Mouse (Mus musculus): Measurements from ENCODE around the gene Rtp4. TPM values are rescaled to one million over a fixed set of nuclear protein-coding genes. Genes with fewer than 3 reads are reported as not detected.

Gene Rtp4
- polyA plus RNA-seq, 2 experiments, result 3.4 to 3.9 TPM

GRCm38 (mm10) chr16:23501288-23501687 is 18.8 kb upstream of the Rtp4 start:
- peak overlapping the region; percentile 57 for H3K27ac ChIP-seq
- no peaks in the 10 kb centered on the region for H3K27me3 ChIP-seq (ENCODE audit: control insufficient read depth, insufficient read depth, low read length)
- H3K4me2 ChIP-seq (ENCODE audit: low read depth), result peak overlapping the region; percentile 31
- no peak overlapping the region for H3K9ac ChIP-seq (replicated peaks)
- ATAC-seq (ENCODE audit: insufficient read depth) (peak; percentile 27; the same call in 1 of the 2 replicates), DNase-seq (ENCODE audit: low read depth in 3 of 3, low spot score in 3 of 3) (no peak)
- H3K4me1 ChIP-seq (replicated peaks; ENCODE audit: control insufficient read depth in 2 of 2, insufficient read depth in 2 of 2, low read length in 1 of 2), result peaks cover 35 to 56% of the 10 kb centered on the region in 2 experiments
- H3K4me3 ChIP-seq (ENCODE audit: insufficient read depth in 1 of 2, low read depth in 2 of 2, low read length in 2 of 2), result no peak overlapping the region
- H3K9me3 ChIP-seq (ENCODE audit: control insufficient read depth, low read length), result no peaks in the 10 kb centered on the region
- H3K36me3 ChIP-seq (replicated peaks; ENCODE audit: control insufficient read depth, insufficient read depth, low read depth), result no peaks in the 10 kb centered on the region
- TF ChIP-seq CTCF (IDR thresholded peaks at IDR 0.05; ENCODE audit: low read depth), result no peak
- no peak for TF ChIP-seq EP300 (IDR thresholded peaks at IDR 0.05; ENCODE audit: low read depth)
- 44% methylated on average over 2 of the region's 2 CpGs for WGBS (ENCODE audit: insufficient replicate concordance)

GRCm38 (mm10) chr16:23502478-23502877 is 17.6 kb upstream of the Rtp4 start:
- no peak for DNase-seq (ENCODE audit: low read depth in 3 of 3, low spot score in 3 of 3)
- H3K4me3 ChIP-seq (ENCODE audit: insufficient read depth in 1 of 2, low read depth in 2 of 2, low read length in 2 of 2), result no peak overlapping the region
- H3K9me3 ChIP-seq (ENCODE audit: control insufficient read depth, low read length), result no peaks in the 10 kb centered on the region
- H3K36me3 ChIP-seq (replicated peaks; ENCODE audit: control insufficient read depth, insufficient read depth, low read depth), result no peaks in the 10 kb centered on the region
- H3K27me3 ChIP-seq (ENCODE audit: control insufficient read depth, insufficient read depth, low read length), result no peaks in the 10 kb centered on the region
- H3K4me1 ChIP-seq (replicated peaks; ENCODE audit: control insufficient read depth in 2 of 2, insufficient read depth in 2 of 2, low read length in 1 of 2), result peaks cover 35 to 48% of the 10 kb centered on the region in 2 experiments
- no peak for ATAC-seq (ENCODE audit: insufficient read depth)
- H3K27ac ChIP-seq, result no peak overlapping the region
- 48% methylated on average over 3 of the region's 3 CpGs for WGBS (ENCODE audit: insufficient replicate concordance)
- TF ChIP-seq CTCF (IDR thresholded peaks at IDR 0.05; ENCODE audit: low read depth) (no peak), EP300 (IDR thresholded peaks at IDR 0.05; ENCODE audit: low read depth) (no peak)
- no peak overlapping the region for H3K9ac ChIP-seq (replicated peaks)
- H3K4me2 ChIP-seq (ENCODE audit: low read depth), result no peak overlapping the region

GRCm38 (mm10) chr16:23503351-23503750 is 16.7 kb upstream of the Rtp4 start:
- DNase-seq (ENCODE audit: low read depth in 3 of 3, low spot score in 3 of 3) (no peak), ATAC-seq (ENCODE audit: insufficient read depth) (no peak)
- WGBS (ENCODE audit: insufficient replicate concordance), result 45% methylated on average over 4 of the region's 4 CpGs
- Histone ChIP-seq H3K27me3 (ENCODE audit: control insufficient read depth, insufficient read depth, low read length) (no peaks in the 10 kb centered on the region), H3K27ac (no peak overlapping the region), H3K9me3 (ENCODE audit: control insufficient read depth, low read length) (no peaks in the 10 kb centered on the region), H3K4me1 (replicated peaks; ENCODE audit: control insufficient read depth in 2 of 2, insufficient read depth in 2 of 2, low read length in 1 of 2) (peaks cover 30 to 44% of the 10 kb centered on the region in 2 experiments), H3K36me3 (replicated peaks; ENCODE audit: control insufficient read depth, insufficient read depth, low read depth) (no peaks in the 10 kb centered on the region), H3K9ac (replicated peaks) (no peak overlapping the region), H3K4me3 (ENCODE audit: insufficient read depth in 1 of 2, low read depth in 2 of 2, low read length in 2 of 2) (no peak overlapping the region), H3K4me2 (ENCODE audit: low read depth) (no peak overlapping the region)
- no peak for TF ChIP-seq EP300 (IDR thresholded peaks at IDR 0.05; ENCODE audit: low read depth)
- no peak for TF ChIP-seq CTCF (IDR thresholded peaks at IDR 0.05; ENCODE audit: low read depth)

- no peaks in the 10 kb centered on the region for H3K27me3 ChIP-seq (ENCODE audit: control insufficient read depth, insufficient read depth, low read length)
- no peak overlapping the region for H3K9ac ChIP-seq (replicated peaks)
- 55% methylated on average over 3 of the region's 3 CpGs for WGBS (ENCODE audit: insufficient replicate concordance)
- TF ChIP-seq EP300 (IDR thresholded peaks at IDR 0.05; ENCODE audit: low read depth), result no peak
- TF ChIP-seq CTCF (IDR thresholded peaks at IDR 0.05; ENCODE audit: low read depth), result no peak
- H3K4me1 ChIP-seq (replicated peaks; ENCODE audit: control insufficient read depth in 2 of 2, insufficient read depth in 2 of 2, low read length in 1 of 2), result peaks cover 22 to 35% of the 10 kb centered on the region in 2 experiments
- H3K9me3 ChIP-seq (ENCODE audit: control insufficient read depth, low read length), result no peaks in the 10 kb centered on the region
- no peak overlapping the region for H3K4me2 ChIP-seq (ENCODE audit: low read depth)
- no peaks in the 10 kb centered on the region for H3K36me3 ChIP-seq (replicated peaks; ENCODE audit: control insufficient read depth, insufficient read depth, low read depth)
- no peak for DNase-seq (ENCODE audit: low read depth in 3 of 3, low spot score in 3 of 3)
- no peak overlapping the region for H3K4me3 ChIP-seq (ENCODE audit: insufficient read depth in 1 of 2, low read depth in 2 of 2, low read length in 2 of 2)
- no peak for ATAC-seq (ENCODE audit: insufficient read depth)
- H3K27ac ChIP-seq, result no peak overlapping the region
These were observed 15.8 kb upstream of the Rtp4 start for GRCm38 (mm10) chr16:23504320-23504744.

- Histone ChIP-seq H3K9me3 (ENCODE audit: control insufficient read depth, low read length) (no peaks in the 10 kb centered on the region), H3K4me2 (ENCODE audit: low read depth) (no peak overlapping the region), H3K4me1 (replicated peaks; ENCODE audit: control insufficient read depth in 2 of 2, insufficient read depth in 2 of 2, low read length in 1 of 2) (peaks cover 6 to 24% of the 10 kb centered on the region in 2 experiments), H3K4me3 (ENCODE audit: insufficient read depth in 1 of 2, low read depth in 2 of 2, low read length in 2 of 2) (no peak overlapping the region), H3K27me3 (ENCODE audit: control insufficient read depth, insufficient read depth, low read length) (no peaks in the 10 kb centered on the region), H3K9ac (replicated peaks) (no peak overlapping the region), H3K27ac (no peak overlapping the region), H3K36me3 (replicated peaks; ENCODE audit: control insufficient read depth, insufficient read depth, low read depth) (no peaks in the 10 kb centered on the region)
- no peak for TF ChIP-seq CTCF (IDR thresholded peaks at IDR 0.05; ENCODE audit: low read depth)
- TF ChIP-seq EP300 (IDR thresholded peaks at IDR 0.05; ENCODE audit: low read depth), result no peak
- WGBS (ENCODE audit: insufficient replicate concordance), result 46% methylated on average over 11 of the region's 11 CpGs
- ATAC-seq (ENCODE audit: insufficient read depth) (peak; percentile 50), DNase-seq (ENCODE audit: low read depth in 3 of 3, low spot score in 3 of 3) (no peak)
These were observed 14.0 kb upstream of the Rtp4 start for GRCm38 (mm10) chr16:23505904-23506687.

Measured in liver, embryonic 14.5 days (tissue).